Mouse (Mus musculus): ENCODE data around the gene Phkg2. TPM values are rescaled to one million over a fixed set of nuclear protein-coding genes. Genes with fewer than 3 reads are reported as not detected.
"Not testable (repeated sequence)": the region's sequence is repeated elsewhere in the genome, so short reads cannot be mapped to it uniquely, and the experiment has no call there.

Gene Phkg2
- polyA plus RNA-seq, 1 experiment: 202 TPM

GRCm38 (mm10) chr7:127616881-127617280 is 43.7 kb downstream of the Phkg2 start:
- Histone ChIP-seq H3K36me3 (ENCODE audit: control insufficient read depth, insufficient read depth, low read length) (no peaks in the 10 kb centered on the region), H3K4me1 (replicated peaks; ENCODE audit: control insufficient read depth, insufficient read depth, low read length) (peaks cover 19% of the 10 kb centered on the region), H3K4me3 (ENCODE audit: control insufficient read depth, insufficient read depth, low read length) (no peak overlapping the region), H3K27ac (ENCODE audit: control insufficient read depth, insufficient read depth, low read length) (peak overlapping the region; percentile 96), H3K27me3 (ENCODE audit: control insufficient read depth, insufficient read depth, low read length) (no peaks in the 10 kb centered on the region)
- DNase-seq: peak; percentile 29
- 6% methylated on average over 1 of the region's 1 CpGs for WGBS
- TF ChIP-seq CTCF (IDR thresholded peaks at IDR 0.05; ENCODE audit: borderline replicate concordance, control insufficient read depth, extremely low read depth, insufficient read depth, low read length, poor library complexity) (no peak), POLR2A (IDR thresholded peaks at IDR 0.05; ENCODE audit: control insufficient read depth, extremely low read depth, insufficient read depth, low read length, poor library complexity) (no peak)

DNA sequence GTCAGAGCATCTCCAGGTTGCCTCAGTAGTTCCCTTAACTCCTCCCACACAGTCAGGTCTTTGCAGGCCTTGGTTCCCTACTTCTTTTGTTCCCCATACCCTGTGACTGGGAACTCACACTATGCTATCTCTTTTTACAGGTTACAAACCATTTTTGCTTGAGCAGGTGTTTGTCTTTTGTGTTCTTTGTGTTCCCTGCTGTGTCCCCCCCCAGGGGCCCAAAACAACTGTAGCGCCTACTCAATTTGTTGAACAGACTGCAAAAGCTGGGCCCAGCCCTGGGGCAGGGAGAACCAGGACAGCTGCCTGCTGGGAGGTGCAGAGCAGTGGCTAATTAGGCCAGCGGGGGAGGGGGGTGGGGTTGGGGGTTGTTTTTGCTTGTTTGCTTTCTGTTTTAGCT is 44.8 kb downstream of the Phkg2 start:
- peak; percentile 51 for DNase-seq
- peaks cover 19% of the 10 kb centered on the region for H3K4me1 ChIP-seq (replicated peaks; ENCODE audit: control insufficient read depth, insufficient read depth, low read length)
- H3K4me3 ChIP-seq (ENCODE audit: control insufficient read depth, insufficient read depth, low read length): no peak overlapping the region
- no peaks in the 10 kb centered on the region for H3K36me3 ChIP-seq (ENCODE audit: control insufficient read depth, insufficient read depth, low read length)
- H3K27ac ChIP-seq (ENCODE audit: control insufficient read depth, insufficient read depth, low read length): peak overlapping the region; percentile 86
- 56% methylated on average over 2 of the region's 2 CpGs for WGBS
- no peaks in the 10 kb centered on the region for H3K27me3 ChIP-seq (ENCODE audit: control insufficient read depth, insufficient read depth, low read length)
- TF ChIP-seq POLR2A (IDR thresholded peaks at IDR 0.05; ENCODE audit: control insufficient read depth, extremely low read depth, insufficient read depth, low read length, poor library complexity): no peak
- TF ChIP-seq CTCF (IDR thresholded peaks at IDR 0.05; ENCODE audit: borderline replicate concordance, control insufficient read depth, extremely low read depth, insufficient read depth, low read length, poor library complexity): no peak

- H3K4me3 ChIP-seq (ENCODE audit: control insufficient read depth, insufficient read depth, low read length); H3K27me3 ChIP-seq (ENCODE audit: control insufficient read depth, insufficient read depth, low read length); H3K36me3 ChIP-seq (ENCODE audit: control insufficient read depth, insufficient read depth, low read length): not testable (repeated sequence)
- Histone ChIP-seq H3K4me1 (replicated peaks; ENCODE audit: control insufficient read depth, insufficient read depth, low read length) (peaks cover 19% of the 10 kb centered on the region), H3K27ac (ENCODE audit: control insufficient read depth, insufficient read depth, low read length) (peak overlapping the region; percentile 86)
- DNase-seq: peak; percentile 25
- WGBS: 92% methylated on average over 7 of the region's 8 CpGs
Measured at GRCm38 (mm10) chr7:127618402-127618801, 45.3 kb downstream of the Phkg2 start.

GRCm38 (mm10) chr7:127626039-127626438 is 52.9 kb downstream of the Phkg2 start:
- no peak for TF ChIP-seq CTCF (IDR thresholded peaks at IDR 0.05; ENCODE audit: borderline replicate concordance, control insufficient read depth, extremely low read depth, insufficient read depth, low read length, poor library complexity)
- TF ChIP-seq POLR2A (IDR thresholded peaks at IDR 0.05; ENCODE audit: control insufficient read depth, extremely low read depth, insufficient read depth, low read length, poor library complexity): no peak
- Histone ChIP-seq H3K36me3 (ENCODE audit: control insufficient read depth, insufficient read depth, low read length) (no peaks in the 10 kb centered on the region), H3K27me3 (ENCODE audit: control insufficient read depth, insufficient read depth, low read length) (no peaks in the 10 kb centered on the region), H3K4me3 (ENCODE audit: control insufficient read depth, insufficient read depth, low read length) (no peak overlapping the region), H3K4me1 (replicated peaks; ENCODE audit: control insufficient read depth, insufficient read depth, low read length) (peaks cover 8% of the 10 kb centered on the region), H3K27ac (ENCODE audit: control insufficient read depth, insufficient read depth, low read length) (no peak overlapping the region)
- 97% methylated on average over 7 of the region's 7 CpGs for WGBS
- no peak for DNase-seq

DNA sequence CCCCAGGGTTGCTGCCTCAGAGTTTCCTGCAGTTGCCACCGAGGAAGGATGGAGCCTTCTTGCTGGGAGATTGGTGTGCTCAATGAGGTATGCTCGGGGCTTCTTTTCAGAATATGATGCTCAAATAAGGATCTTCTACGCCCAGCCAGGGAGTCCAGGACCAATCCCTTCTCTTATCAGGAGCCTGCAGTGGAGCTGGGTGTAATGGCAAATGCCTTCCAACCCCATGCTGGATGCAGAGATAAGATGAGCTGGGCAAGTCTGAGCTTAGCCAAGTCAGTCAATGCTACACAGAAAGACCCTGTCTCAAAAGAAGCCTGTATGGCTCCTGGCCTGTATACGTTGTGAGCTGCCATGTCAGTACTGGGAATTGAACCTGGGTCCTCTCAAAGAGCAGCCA is 53.3 kb downstream of the Phkg2 start:
- no peak overlapping the region for H3K4me3 ChIP-seq (ENCODE audit: control insufficient read depth, insufficient read depth, low read length)
- no peak for TF ChIP-seq CTCF (IDR thresholded peaks at IDR 0.05; ENCODE audit: borderline replicate concordance, control insufficient read depth, extremely low read depth, insufficient read depth, low read length, poor library complexity)
- TF ChIP-seq POLR2A (IDR thresholded peaks at IDR 0.05; ENCODE audit: control insufficient read depth, extremely low read depth, insufficient read depth, low read length, poor library complexity): no peak
- no peaks in the 10 kb centered on the region for H3K27me3 ChIP-seq (ENCODE audit: control insufficient read depth, insufficient read depth, low read length)
- no peak for DNase-seq
- H3K36me3 ChIP-seq (ENCODE audit: control insufficient read depth, insufficient read depth, low read length): no peaks in the 10 kb centered on the region
- H3K27ac ChIP-seq (ENCODE audit: control insufficient read depth, insufficient read depth, low read length): no peak overlapping the region
- H3K4me1 ChIP-seq (replicated peaks; ENCODE audit: control insufficient read depth, insufficient read depth, low read length): peaks cover 8% of the 10 kb centered on the region
- WGBS: 85% methylated on average over 4 of the region's 4 CpGs

DNA sequence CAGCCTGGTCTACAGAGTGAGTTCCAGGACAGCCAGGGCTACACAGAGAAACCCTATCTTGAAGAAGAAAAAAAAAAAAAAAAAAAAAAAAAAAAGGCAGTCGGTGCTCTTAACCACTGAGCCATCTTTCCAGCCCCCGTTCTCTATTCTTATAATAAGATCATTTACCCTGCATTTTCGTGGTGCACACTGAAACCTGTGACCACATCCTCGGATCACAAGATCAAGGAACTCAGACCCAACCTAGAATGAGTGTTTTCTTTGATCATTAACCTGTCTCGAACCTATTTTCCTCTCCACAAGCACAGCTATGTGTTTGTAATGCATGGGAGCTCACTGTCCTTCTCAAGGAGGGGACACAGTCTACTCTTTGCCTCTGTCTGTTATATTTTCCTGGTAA is 55.5 kb downstream of the Phkg2 start:
- Histone ChIP-seq H3K4me3 (ENCODE audit: control insufficient read depth, insufficient read depth, low read length) (no peak overlapping the region), H3K27me3 (ENCODE audit: control insufficient read depth, insufficient read depth, low read length) (no peaks in the 10 kb centered on the region), H3K27ac (ENCODE audit: control insufficient read depth, insufficient read depth, low read length) (no peak overlapping the region), H3K4me1 (replicated peaks; ENCODE audit: control insufficient read depth, insufficient read depth, low read length) (peaks cover 15% of the 10 kb centered on the region), H3K36me3 (ENCODE audit: control insufficient read depth, insufficient read depth, low read length) (no peaks in the 10 kb centered on the region)
- no peak for TF ChIP-seq POLR2A (IDR thresholded peaks at IDR 0.05; ENCODE audit: control insufficient read depth, extremely low read depth, insufficient read depth, low read length, poor library complexity)
- no peak for TF ChIP-seq CTCF (IDR thresholded peaks at IDR 0.05; ENCODE audit: borderline replicate concordance, control insufficient read depth, extremely low read depth, insufficient read depth, low read length, poor library complexity)
- WGBS: 7% methylated on average over 5 of the region's 5 CpGs
- DNase-seq: peak; percentile 23

- TF ChIP-seq POLR2A (IDR thresholded peaks at IDR 0.05; ENCODE audit: control insufficient read depth, extremely low read depth, insufficient read depth, low read length, poor library complexity) (no peak), CTCF (IDR thresholded peaks at IDR 0.05; ENCODE audit: borderline replicate concordance, control insufficient read depth, extremely low read depth, insufficient read depth, low read length, poor library complexity) (no peak)
- H3K27ac ChIP-seq (ENCODE audit: control insufficient read depth, insufficient read depth, low read length): no peak overlapping the region
- no peak overlapping the region for H3K4me3 ChIP-seq (ENCODE audit: control insufficient read depth, insufficient read depth, low read length)
- no peaks in the 10 kb centered on the region for H3K36me3 ChIP-seq (ENCODE audit: control insufficient read depth, insufficient read depth, low read length)
- WGBS: 94% methylated on average over 4 of the region's 4 CpGs
- H3K4me1 ChIP-seq (replicated peaks; ENCODE audit: control insufficient read depth, insufficient read depth, low read length): peaks cover 15% of the 10 kb centered on the region
- H3K27me3 ChIP-seq (ENCODE audit: control insufficient read depth, insufficient read depth, low read length): no peaks in the 10 kb centered on the region
- no peak for DNase-seq
Measured at GRCm38 (mm10) chr7:127631416-127631815, 58.3 kb downstream of the Phkg2 start.

Other genes starting within 250 kb of the Phkg2 start
- gene Zfp768, start 227.8 kb upstream of the Phkg2 start, polyA plus RNA-seq (2012; rRNA removed): 8.6 and 11.1 TPM in 2 replicates
- 14.4 and 15.2 TPM in 2 replicates for gene Zfp747, start 197.3 kb upstream of the Phkg2 start, polyA plus RNA-seq (2012; rRNA removed)
- 5.9 and 6.4 TPM in 2 replicates for gene 9130019O22Rik, start 186.2 kb upstream of the Phkg2 start, polyA plus RNA-seq (2012; rRNA removed)
- 8.4 and 10.2 TPM in 2 replicates for gene E430018J23Rik, start 179.7 kb upstream of the Phkg2 start, polyA plus RNA-seq (2012; rRNA removed)
- gene Zfp764, start 166.5 kb upstream of the Phkg2 start, polyA plus RNA-seq (2012; rRNA removed): 9.0 and 10.7 TPM in 2 replicates
- gene Zfp688, start 151.3 kb upstream of the Phkg2 start, polyA plus RNA-seq (2012; rRNA removed): 28.0 and 28.7 TPM in 2 replicates
- gene Zfp689, start 124.2 kb upstream of the Phkg2 start, polyA plus RNA-seq (2012; rRNA removed): 8.1 and 9.4 TPM in 2 replicates
- gene Prr14, start 113.7 kb upstream of the Phkg2 start, polyA plus RNA-seq (2012; rRNA removed): 191 and 212 TPM in 2 replicates
- 122 and 128 TPM in 2 replicates for gene Fbrs, start 94.1 kb upstream of the Phkg2 start, polyA plus RNA-seq (2012; rRNA removed)
- 92.3 and 131 TPM in 2 replicates for gene Srcap, start 61.4 kb upstream of the Phkg2 start, polyA plus RNA-seq (2012; rRNA removed)
- 10.4 and 14.1 TPM in 2 replicates for gene Gm42715, start 53.8 kb upstream of the Phkg2 start, polyA plus RNA-seq (2012; rRNA removed)
- gene Tmem265, start 11.9 kb upstream of the Phkg2 start, polyA plus RNA-seq (2012; rRNA removed): 12.5 and 12.8 TPM in 2 replicates
- gene Ccdc189, start 15.3 kb downstream of the Phkg2 start, polyA plus RNA-seq (2012; rRNA removed): 1.5 and 2.9 TPM in 2 replicates
- 65.9 and 67.4 TPM in 2 replicates for gene Rnf40, start 15.4 kb downstream of the Phkg2 start, polyA plus RNA-seq (2012; rRNA removed)
- gene Zfp629, start 42.5 kb downstream of the Phkg2 start, polyA plus RNA-seq (2012; rRNA removed): 27.7 and 33.1 TPM in 2 replicates
- 61.2 and 76.1 TPM in 2 replicates for gene Bcl7c, start 135.6 kb downstream of the Phkg2 start, polyA plus RNA-seq (2012; rRNA removed)
- 15.8 and 16.3 TPM in 2 replicates for gene Ctf1, start 139.4 kb downstream of the Phkg2 start, polyA plus RNA-seq (2012; rRNA removed)
- not detected in 2 replicates for gene Ctf2, start 158.8 kb downstream of the Phkg2 start, polyA plus RNA-seq (2012; rRNA removed)
- gene Fbxl19, start 171.2 kb downstream of the Phkg2 start, polyA plus RNA-seq (2012; rRNA removed): 38.9 and 43.7 TPM in 2 replicates
- 23.8 and 27.0 TPM in 2 replicates for gene Orai3, start 196.5 kb downstream of the Phkg2 start, polyA plus RNA-seq (2012; rRNA removed)
- 29.9 and 36.7 TPM in 2 replicates for gene Setd1a, start 203.3 kb downstream of the Phkg2 start, polyA plus RNA-seq (2012; rRNA removed)
- gene Gm49388, start 212.3 kb downstream of the Phkg2 start, polyA plus RNA-seq (2012; rRNA removed): not detected in 2 replicates
- gene Hsd3b7, start 227.3 kb downstream of the Phkg2 start, polyA plus RNA-seq (2012; rRNA removed): 25.9 and 30.1 TPM in 2 replicates